Mouse (Mus musculus) left cerebral cortex, postnatal 36 days (tissue): ENCODE data around the gene Mup14. TPM values are rescaled to one million over a fixed set of nuclear protein-coding genes. Genes with fewer than 3 reads are reported as not detected.
"Not testable (repeated sequence)": the region's sequence is repeated elsewhere in the genome, so short reads cannot be mapped to it uniquely, and the experiment has no call there.

Source experiments
- DNase-seq, 2 experiments: peaks; one replicate each; pipeline ENCODE4 v3.0.0; 2021 to 2022; ENCODE audit warnings: low spot score in 2 of 2, mixed read lengths in 1 of 2
- intact Hi-C: fragments of 180-260 bp; cut with DNase I; formaldehyde crosslinking; loops from one replicate; pipeline ENCODE4 v1.15.1; 2025
- total RNA-seq, 2 experiments: library from RNA; stranded (reverse); gene quantifications; 2 replicates each; pipeline ENCODE4 v1.2.3; 2021

The Mup14 gene
- total RNA-seq = not detected

- intact Hi-C loops, DNase-seq: not testable (repeated sequence)
These were observed at the start of gene Mup14 for GRCm38 (mm10) chr4:61303900-61304299. Gene Mup14, minus strand, starts transcription at chr4:61304000.

- DNase-seq, intact Hi-C loops: not testable (repeated sequence)
These were observed 34.3 kb upstream of the Mup14 start for GRCm38 (mm10) chr4:61338108-61338507.

Other genes starting within 250 kb of the Mup14 start
- gene Mup13, start 75.7 kb downstream of the Mup14 start, total RNA-seq = not detected
- not detected for gene Mup15, start 135.7 kb upstream of the Mup14 start, total RNA-seq
- gene Mup16, start 215.5 kb upstream of the Mup14 start, total RNA-seq = not detected